Comparison of ENCODE assay signal across 12 mouse cellular contexts in genomic region chr1:37665539-37666323, GRCm38 (mm10). TPM values are rescaled to one million over a fixed set of nuclear protein-coding genes. Genes with fewer than 3 reads are reported as not detected.
DNase-seq lines count a peak whose midpoint lies in the region; ATAC-seq lines count a peak whose summit lies in the region.
"Had no signal": no experiment of that assay in that cellular context is flagged by ENCODE, and none has a peak within 500 bp of the region (broad histone marks: within the 10 kb centered on the region; RNA-seq: fewer than 3 reads in every experiment).

No protein-coding gene starts in this region.

- no peak overlapping the region for H3K27ac ChIP-seq in kidney, embryonic 15.5 days
- peak overlapping the region; percentile 93 for H3K27ac ChIP-seq in intestine, embryonic 16.5 days (ENCODE audit: low read length)

- H3K9me3 ChIP-seq in kidney, embryonic 15.5 days (replicated peaks): no peaks in the 10 kb centered on the region
- no peaks in the 10 kb centered on the region for H3K9me3 ChIP-seq in intestine, embryonic 16.5 days (ENCODE audit: control insufficient read depth, low read length)

- H3K9ac ChIP-seq in kidney, embryonic 15.5 days: no peak overlapping the region
- H3K9ac ChIP-seq in intestine, embryonic 16.5 days (ENCODE audit: low read depth, low read length): peak overlapping the region; percentile 67

- H3K36me3 ChIP-seq in kidney, embryonic 15.5 days: no peaks in the 10 kb centered on the region
- H3K36me3 ChIP-seq in intestine, embryonic 16.5 days (ENCODE audit: control insufficient read depth, insufficient read depth, low read length): no peaks in the 10 kb centered on the region

- no peaks in the 10 kb centered on the region for H3K4me1 ChIP-seq in kidney, embryonic 15.5 days
- H3K4me1 ChIP-seq in intestine, embryonic 16.5 days (ENCODE audit: control insufficient read depth, insufficient read depth, low read length): 0 out of 2 replicates have a peak, but pooled peaks cover 2% of the 10 kb centered on the region

- no peak for ATAC-seq in kidney, embryonic 15.5 days (replicated peaks; ENCODE audit: low FRiP score)
- ATAC-seq in intestine, embryonic 16.5 days: peak; percentile 85
- no peak for ATAC-seq in inflammation-experienced regulatory T-cells, adult 6 months

- peak; percentile 6 for DNase-seq in kidney, adult 18-20 months
- peak; percentile 15 to 16 for DNase-seq in B cell, adult 2 months
- DNase-seq in lung, postnatal 4 days: peak; percentile 58 to 79
- no peak for DNase-seq in Muller cell, postnatal 12 days (ENCODE audit: inconsistent ontology term)
- no peak for DNase-seq in gastrocnemius, adult 18-20 months (ENCODE audit: low spot score)
- DNase-seq: cerebellum, postnatal 25 days; left cerebral cortex, postnatal 4 days; right cerebral cortex, postnatal 25 days had no signal

- 56% methylated on average over 14 of the region's 14 CpGs for WGBS in kidney, embryonic 15.5 days
- 40% methylated on average over 14 of the region's 14 CpGs for WGBS in intestine, embryonic 16.5 days

- no peak overlapping the region for H3K4me3 ChIP-seq in kidney, embryonic 15.5 days (replicated peaks)
- H3K4me3 ChIP-seq in intestine, embryonic 16.5 days (ENCODE audit: low read length): peak overlapping the region; percentile 44

- no peaks in the 10 kb centered on the region for H3K27me3 ChIP-seq in kidney, embryonic 15.5 days
- H3K27me3 ChIP-seq in intestine, embryonic 16.5 days (replicated peaks; ENCODE audit: control insufficient read depth, insufficient read depth, low read length): no peaks in the 10 kb centered on the region

- H3K4me2 ChIP-seq in kidney, embryonic 15.5 days: no peak overlapping the region
- peak overlapping the region; percentile 51 for H3K4me2 ChIP-seq in intestine, embryonic 16.5 days (ENCODE audit: low read depth, low read length)

RNA-seq across cellular contexts. Expression of gene 2010300C02Rik, which starts 54.2 kb away (rescaled TPM):
- polyA plus RNA-seq in kidney, embryonic 15.5 days (2015; fragmentation: Nextera tagmentation; extraction: Ambion mirVana): 2.2 and 2.3 TPM in 2 replicates
- 11.1 and 12.6 TPM in 2 replicates for polyA plus RNA-seq in intestine, embryonic 16.5 days (2015; fragmentation: Nextera tagmentation; extraction: Ambion mirVana)
- 1 to 10 TPM in 1 of 3 experiments, under 1 TPM in 2; 0.51 to 1.1 (median 0.70) TPM for polyA plus RNA-seq in inflammation-experienced regulatory T-cells, adult 6 months (2017; shearing (Covaris generic))
- total RNA-seq in gastrocnemius, adult 18-20 months (2021): under 1 TPM; 0.57 to 0.59 TPM
- total RNA-seq: MEL had no signal

Comparison
In these comparisons a context has a peak if more than half of its experiments do, and no peak if none do; other contexts are left out.
1. DNase-seq: peak in kidney, adult 18-20 months (single experiment), B cell, adult 2 months (2 of 2) and lung, postnatal 4 days (2 of 2); none in Muller cell, postnatal 12 days (single experiment) and gastrocnemius, adult 18-20 months (single experiment).